Mouse (Mus musculus) E14TG2a.4 (cell line): ENCODE data around the gene Cdkn2aipnl.

Experiments
- CTCF ChIP-seq: conservative IDR thresholded peaks from 2 replicates; pipeline ENCODE4 v1.5.1; 2014; ENCODE audit warnings: low read length
- POU5F1 ChIP-seq: IDR thresholded peaks from 2 replicates; pipeline ENCODE4 v1.6.1; 2014; ENCODE audit warnings: low read length, borderline replicate concordance

DNA sequence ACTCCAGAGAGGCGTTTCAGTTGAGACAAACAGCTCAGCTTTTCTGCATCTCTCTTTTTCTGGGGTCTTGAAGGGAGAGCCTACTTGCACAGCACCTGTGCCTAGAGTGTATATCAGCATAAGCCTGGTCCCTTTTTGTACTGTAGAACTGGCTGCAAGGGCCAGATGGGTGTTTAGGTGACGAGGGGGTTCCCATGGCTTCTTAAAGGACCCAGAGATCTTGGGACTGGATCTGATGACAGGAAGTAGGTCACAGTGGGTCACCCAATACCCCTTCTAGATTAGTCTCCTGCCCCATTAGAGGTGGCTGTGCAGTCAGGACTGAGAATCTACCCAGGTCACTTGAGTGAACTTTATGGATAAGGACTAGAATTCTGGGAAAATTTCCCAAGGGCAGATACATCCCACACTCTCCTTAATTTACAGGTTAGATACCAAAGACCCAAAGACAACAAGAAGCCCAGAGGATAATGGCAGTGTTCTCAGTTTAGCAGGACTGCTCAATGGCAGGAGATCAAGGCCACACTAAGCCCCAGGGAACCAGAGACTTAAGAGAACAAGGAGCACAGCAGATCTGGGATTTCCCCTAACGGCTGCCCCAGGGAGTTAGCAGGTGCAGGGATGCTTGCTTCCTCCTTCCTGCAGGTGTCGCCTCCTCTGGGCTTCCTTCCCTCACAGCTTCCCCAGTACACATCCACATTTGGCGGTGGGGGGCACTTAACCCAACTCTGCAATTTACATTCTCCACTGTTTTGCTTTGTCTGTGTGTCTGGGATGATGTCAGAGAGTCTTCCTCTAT lies 31.6 kb upstream of the Cdkn2aipnl start:
- TF ChIP-seq CTCF, result no peak
- TF ChIP-seq POU5F1, result no peak
